Mouse (Mus musculus) kidney, postnatal 10 days (tissue): ENCODE measurements at regions not wholly inside any gene's neighbourhood (a gene's known extent, or its start where the extent isn't known, plus 50 kb on each side); places are given as distances from the start of the nearest gene placed in this dataset.

Experiments
- DNase-seq: peaks from one replicate; pipeline ENCODE4 v3.0.0; 2021; ENCODE audit warnings: mixed read lengths

GRCm38 (mm10) chr3:128787686-128788085 is 412.0 kb upstream of the Pitx2 start:
- DNase-seq, result no peak

GRCm38 (mm10) chr3:128795931-128796330 is 403.7 kb upstream of the Pitx2 start:
- DNase-seq, result no peak

- DNase-seq, result no peak
These were observed 401.8 kb upstream of the Pitx2 start for GRCm38 (mm10) chr3:128797829-128798228.

DNA sequence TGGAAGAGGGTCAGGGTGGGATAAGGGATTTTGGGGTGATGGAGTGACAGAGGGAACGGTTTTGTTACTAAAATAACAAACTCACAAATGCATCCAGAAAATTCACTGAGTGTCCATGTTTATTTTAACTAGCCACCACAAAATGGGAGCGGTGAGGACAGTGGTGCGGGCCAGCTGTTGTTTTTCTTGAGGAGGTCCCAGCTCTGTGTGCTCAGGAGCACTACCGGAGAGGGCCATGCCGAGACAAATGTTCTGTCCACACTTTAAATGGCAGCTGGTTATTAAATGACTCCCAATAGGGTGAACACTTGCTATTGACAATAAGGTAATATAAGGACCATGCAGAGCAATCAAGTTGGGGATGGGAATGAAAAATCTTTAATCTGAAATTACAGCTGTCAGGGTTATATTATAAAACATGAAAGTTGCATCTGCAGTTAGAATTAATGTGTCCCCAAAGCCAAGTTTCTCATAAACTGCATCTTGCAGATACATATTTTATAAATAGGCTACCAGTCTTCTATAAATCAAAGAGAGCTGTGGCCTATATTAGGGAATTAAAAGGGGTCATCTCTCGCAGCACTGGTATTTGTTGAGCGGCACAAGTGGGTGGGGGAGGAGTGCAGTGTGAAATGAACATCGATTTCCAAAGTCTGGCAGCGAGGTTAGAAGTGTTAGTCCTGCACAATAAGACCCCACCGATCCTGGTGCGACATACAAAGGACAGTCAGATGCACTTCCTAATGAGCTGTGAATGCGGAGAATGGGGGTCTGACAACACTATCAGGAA is 370.1 kb upstream of the Pitx2 start:
- no peak for DNase-seq

DNA sequence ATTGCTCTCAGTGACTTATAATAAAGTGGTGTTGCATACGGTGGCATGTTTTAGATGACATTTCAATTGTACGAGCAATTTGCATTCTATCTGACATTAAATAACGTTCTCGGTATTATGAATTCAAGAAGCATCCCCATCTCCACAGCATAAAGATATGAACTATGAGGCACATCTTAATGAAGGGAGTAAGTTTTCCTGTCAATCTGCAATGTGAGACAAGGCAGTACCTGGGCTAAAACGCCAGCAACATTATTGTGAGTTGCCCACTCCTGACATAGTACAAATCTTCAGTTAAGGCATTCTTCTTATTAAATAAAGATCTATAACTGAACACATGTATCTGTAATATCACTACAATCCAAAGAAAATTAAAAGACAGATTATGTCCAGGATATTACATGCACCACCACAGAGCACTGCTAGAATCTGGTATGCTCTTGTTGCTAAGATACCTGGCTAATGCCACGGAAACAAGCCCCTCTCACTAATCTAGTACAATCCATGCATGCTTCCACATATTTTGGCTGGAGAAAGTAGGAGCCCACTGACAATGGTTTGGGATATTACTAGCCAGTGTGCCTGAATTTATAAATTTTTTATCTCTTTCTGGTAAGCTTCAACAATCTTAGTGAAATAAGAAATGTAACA is 349.2 kb upstream of the Pitx2 start:
- no peak for DNase-seq

DNA sequence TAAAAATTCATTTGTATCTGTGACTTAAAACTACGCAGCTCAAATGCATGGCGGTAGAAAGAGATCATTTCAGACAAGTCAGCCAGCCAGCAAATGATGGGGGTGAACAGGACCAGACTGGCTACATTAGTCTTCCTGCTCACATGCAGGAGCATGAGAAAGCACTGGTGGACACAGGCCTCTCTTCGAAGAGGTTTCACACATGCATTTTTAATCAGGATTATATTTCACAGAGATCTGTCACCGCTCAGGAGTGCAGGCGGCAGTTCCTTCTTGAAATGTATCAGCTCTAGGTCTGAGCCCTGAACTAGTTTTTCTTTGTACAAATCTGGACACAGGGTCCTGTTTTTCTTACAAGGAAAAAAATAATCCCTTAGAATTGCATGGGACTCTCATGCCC is 343.2 kb upstream of the Pitx2 start:
- DNase-seq, result no peak

DNA sequence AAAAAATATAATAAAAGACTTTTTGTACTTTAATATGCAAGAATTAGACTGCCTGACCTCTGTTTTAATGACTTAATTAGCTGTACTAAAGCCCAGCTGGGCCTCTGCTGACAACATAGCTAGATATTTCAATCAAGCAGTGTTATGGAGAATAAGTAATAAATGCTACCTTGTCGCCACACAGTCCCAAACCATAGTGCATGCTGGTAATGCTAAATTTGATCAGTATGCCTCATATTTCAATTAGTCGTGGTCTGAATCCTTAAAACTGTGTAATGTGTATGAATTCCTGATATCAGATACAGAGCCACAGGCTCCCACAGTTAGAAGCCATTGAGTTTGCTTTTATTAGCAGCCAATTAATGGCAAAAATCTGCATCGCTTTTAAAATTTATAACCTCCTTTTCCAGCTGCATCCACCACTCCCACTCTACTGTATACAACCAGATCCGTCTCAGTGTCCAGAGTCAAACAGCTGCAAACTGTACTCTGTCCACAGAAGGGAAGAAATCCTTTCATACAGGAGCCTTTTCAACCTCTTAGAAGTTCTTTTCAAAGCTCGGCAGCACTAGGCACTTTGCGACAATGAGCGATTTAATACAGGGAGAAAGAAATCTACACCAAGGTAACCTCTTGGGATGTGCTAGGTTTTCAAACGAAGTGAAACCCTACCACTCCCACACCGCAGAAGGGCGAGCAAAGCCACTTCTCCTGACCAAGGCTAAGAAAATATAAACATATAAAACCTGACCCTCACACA is 317.8 kb upstream of the Pitx2 start:
- no peak for DNase-seq

DNA sequence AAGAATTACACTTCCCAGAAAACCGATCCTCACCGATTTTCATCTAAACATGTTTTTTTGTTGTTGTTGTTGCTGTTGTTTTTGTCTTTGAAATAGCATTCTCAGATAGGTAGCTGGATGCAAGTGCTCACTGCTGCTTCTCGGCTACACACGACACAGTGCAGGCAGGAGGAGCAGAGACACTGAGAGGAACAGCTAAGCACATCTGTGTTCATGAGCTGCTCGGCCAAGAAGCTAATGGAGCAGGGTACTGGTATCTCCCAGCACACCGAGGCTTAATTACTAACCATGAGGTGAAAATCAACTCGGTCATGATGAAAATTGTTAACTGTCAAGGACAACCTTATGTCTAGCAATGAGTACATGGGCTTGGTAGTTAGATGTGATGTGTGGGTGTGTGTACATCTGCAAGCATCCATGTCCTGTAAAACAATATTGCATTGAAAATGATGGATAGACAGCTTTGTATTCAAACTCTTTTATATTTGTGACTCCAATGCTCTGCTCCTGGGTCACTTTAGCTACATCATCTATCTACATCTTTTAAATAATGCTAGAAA is 316.0 kb upstream of the Pitx2 start:
- no peak for DNase-seq

GRCm38 (mm10) chr3:128886678-128887077 is 313.0 kb upstream of the Pitx2 start:
- no peak for DNase-seq

GRCm38 (mm10) chr3:128891078-128891477 is 308.6 kb upstream of the Pitx2 start:
- DNase-seq, result no peak

- DNase-seq, result no peak
These were observed 303.1 kb upstream of the Pitx2 start for GRCm38 (mm10) chr3:128896628-128897027.

DNA sequence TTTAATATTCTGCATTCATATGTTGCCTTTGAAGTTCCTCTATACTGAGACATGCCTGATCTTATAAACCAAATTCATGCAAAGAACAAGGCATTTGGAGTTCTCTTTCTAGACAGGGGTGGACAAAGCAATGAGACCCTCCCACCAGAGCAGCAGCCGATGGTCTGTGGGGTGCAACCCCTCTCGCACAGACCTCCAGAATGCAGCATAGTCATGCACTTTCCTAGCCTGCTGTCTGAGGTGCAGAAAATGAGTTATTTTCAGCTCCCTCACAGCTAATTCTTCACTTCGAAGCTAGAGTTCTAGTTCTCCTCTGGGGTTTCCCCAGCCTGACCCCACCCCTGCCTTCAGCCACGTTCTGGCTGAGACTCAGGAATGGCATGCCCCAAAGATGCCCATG is 288.6 kb upstream of the Pitx2 start:
- peak; percentile 7 for DNase-seq

DNA sequence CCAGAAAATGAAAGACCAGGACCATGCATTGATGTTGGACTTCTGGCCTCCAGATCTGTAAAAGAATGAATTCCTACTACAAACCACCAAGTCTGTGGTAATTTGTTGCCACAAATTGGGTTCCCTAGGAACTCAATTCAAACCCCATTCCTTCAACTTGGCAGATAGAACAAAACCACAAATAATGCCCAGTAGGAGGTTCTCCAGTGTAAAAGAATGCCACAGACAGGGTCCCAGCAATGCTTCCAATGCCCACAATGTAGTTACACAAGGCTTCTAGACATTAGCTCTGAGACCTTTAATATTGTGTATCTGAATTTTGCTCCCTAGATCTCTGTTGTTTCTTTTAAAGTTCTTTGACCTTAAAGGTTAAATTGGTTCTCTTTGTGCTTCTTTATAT is 278.2 kb upstream of the Pitx2 start:
- no peak for DNase-seq

DNA sequence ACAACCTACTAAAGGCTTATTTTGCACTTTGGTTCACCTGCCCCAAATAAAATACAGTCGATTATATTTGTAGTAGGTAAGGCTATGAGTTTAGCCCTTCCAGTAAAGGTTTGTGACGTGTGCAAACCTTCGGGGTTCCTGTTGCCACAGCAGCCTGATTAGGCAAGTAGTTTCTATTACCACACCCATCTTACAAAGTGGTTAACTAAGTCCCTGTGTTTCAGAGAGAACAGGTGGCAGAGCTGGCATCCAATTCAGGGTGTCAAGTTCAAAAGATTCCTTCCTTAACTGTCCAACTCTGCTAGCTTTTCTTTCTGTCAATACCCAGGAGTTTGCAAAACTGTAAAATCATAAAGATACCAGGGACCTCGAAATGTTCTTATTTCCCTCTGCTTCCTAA is 277.5 kb upstream of the Pitx2 start:
- DNase-seq, result no peak

DNA sequence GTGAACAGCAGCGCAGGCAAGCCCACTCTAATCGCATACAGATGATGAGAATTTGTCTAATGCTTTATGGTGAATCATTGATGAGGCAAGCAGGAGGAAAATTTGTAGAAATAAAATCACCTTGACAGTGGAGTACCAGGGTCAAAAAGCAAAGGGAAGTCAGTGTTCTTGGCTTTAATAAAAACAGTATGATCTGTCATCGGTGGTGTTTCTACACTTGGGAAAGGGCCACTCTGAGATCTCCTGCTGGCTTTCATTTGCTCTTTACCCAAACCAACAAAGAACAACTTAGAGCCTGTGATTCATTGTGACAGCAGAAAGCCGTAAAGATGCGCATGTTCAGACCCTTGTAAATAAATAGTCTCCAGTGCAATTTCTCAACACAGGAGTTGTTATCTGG is 261.1 kb upstream of the Pitx2 start:
- no peak for DNase-seq

GRCm38 (mm10) chr3:128941156-128941555 is 258.5 kb upstream of the Pitx2 start:
- no peak for DNase-seq

GRCm38 (mm10) chr3:128944631-128945030 is 255.0 kb upstream of the Pitx2 start:
- no peak for DNase-seq

- no peak for DNase-seq
These were observed 244.8 kb upstream of the Pitx2 start for GRCm38 (mm10) chr3:128954886-128955285.

- DNase-seq, result no peak
These were observed 222.9 kb upstream of the Pitx2 start for GRCm38 (mm10) chr3:128976752-128977151.

- no peak for DNase-seq
These were observed 209.3 kb upstream of the Pitx2 start for GRCm38 (mm10) chr3:128990183-128990912.

GRCm38 (mm10) chr3:129002866-129003265 is 196.8 kb upstream of the Pitx2 start:
- no peak for DNase-seq

- DNase-seq, result no peak
These were observed 195.6 kb upstream of the Pitx2 start for GRCm38 (mm10) chr3:129004085-129004484.

- DNase-seq, result no peak
These were observed 160.8 kb upstream of the Pitx2 start for GRCm38 (mm10) chr3:129038877-129039276.
